Mouse (Mus musculus) embryonic facial prominence, embryonic 15.5 days (tissue): ENCODE measurements around the gene G6pc3. TPM values are rescaled to one million over a fixed set of nuclear protein-coding genes. Genes with fewer than 3 reads are reported as not detected.
"Not testable (repeated sequence)": the region's sequence is repeated elsewhere in the genome, so short reads cannot be mapped to it uniquely, and the experiment has no call there.

Experiments
- ATAC-seq: fragments of 200-750 bp; cut with Nextera tagmentation; 2 replicates; pipeline ENCODE4 v1.8.0; 2017; ENCODE audit warnings: low read depth, moderate TSS enrichment; ENCODE audit not compliant: insufficient number of reproducible peaks, low FRiP score, low TSS enrichment
- H3K27ac ChIP-seq: fragments of 300-500 bp; sonication (generic); replicated peaks from 2 replicates; pipeline ENCODE4 v1.5.1; 2015; ENCODE audit warnings: mild to moderate bottlenecking, inconsistent platforms
- H3K27me3 ChIP-seq: fragments of 300-500 bp; sonication (generic); 2 replicates; pipeline ENCODE4 v1.6.1; 2015; ENCODE audit warnings: inconsistent platforms
- H3K36me3 ChIP-seq: fragments of 300-500 bp; sonication (generic); 2 replicates; pipeline ENCODE4 v1.6.1; 2015; ENCODE audit warnings: mild to moderate bottlenecking, inconsistent platforms
- H3K4me1 ChIP-seq: fragments of 300-500 bp; sonication (generic); 2 replicates; pipeline ENCODE4 v1.6.1; 2015; ENCODE audit warnings: inconsistent platforms
- H3K4me2 ChIP-seq: fragments of 300-500 bp; sonication (generic); replicated peaks from 2 replicates; pipeline ENCODE4 v1.6.1; 2015; ENCODE audit warnings: mild to moderate bottlenecking, inconsistent platforms
- H3K4me3 ChIP-seq: fragments of 300-500 bp; sonication (generic); replicated peaks from 2 replicates; pipeline ENCODE4 v1.5.1; 2015; ENCODE audit warnings: mild to moderate bottlenecking, inconsistent platforms
- H3K9ac ChIP-seq: fragments of 300-500 bp; sonication (generic); 2 replicates; pipeline ENCODE4 v1.6.1; 2015; ENCODE audit warnings: inconsistent platforms
- H3K9me3 ChIP-seq: fragments of 300-500 bp; sonication (generic); replicated peaks from 2 replicates; pipeline ENCODE4 v1.6.1; 2016; ENCODE audit warnings: inconsistent platforms
- WGBS: fragments of 180-500 bp; shearing (Covaris S2); methylation state at CpG from one replicate; pipeline ENCODE4 v1.1.7; 2015; 5-methylcytosine and 5-hydroxymethylcytosine counted together
- polyA plus RNA-seq: library from polyadenylated mRNA; unstranded; fragments of >200 nt; fragmentation: Nextera tagmentation; extraction: Ambion mirVana; gene quantifications from 2 replicates; pipeline ENCODE4 v1.2.1, GENCODE M21; 2015

G6pc3 gene
- polyA plus RNA-seq, 1 experiment from 2014 or later, result 31.7 TPM

- not testable (repeated sequence) for H3K27ac ChIP-seq, H3K4me3 ChIP-seq, H3K4me2 ChIP-seq, ATAC-seq, H3K27me3 ChIP-seq, H3K9me3 ChIP-seq, H3K9ac ChIP-seq
- WGBS, result 69% methylated on average over 2 of the region's 2 CpGs
- Histone ChIP-seq H3K36me3 (peaks cover 33% of the 10 kb centered on the region), H3K4me1 (peaks cover 11% of the 10 kb centered on the region)
Observed at GRCm38 (mm10) chr11:102158024-102158423, 31.4 kb upstream of the G6pc3 start.

- Histone ChIP-seq H3K9ac (no peak overlapping the region), H3K4me2 (no peak overlapping the region), H3K4me1 (peaks cover 8% of the 10 kb centered on the region), H3K36me3 (peaks cover 30% of the 10 kb centered on the region), H3K9me3 (no peaks in the 10 kb centered on the region), H3K27ac (no peak overlapping the region), H3K27me3 (no peaks in the 10 kb centered on the region), H3K4me3 (no peak overlapping the region)
- WGBS, result 78% methylated on average over 5 of the region's 5 CpGs
- ATAC-seq, result no peak
Observed at GRCm38 (mm10) chr11:102159781-102160180, 29.6 kb upstream of the G6pc3 start.

- no peak for ATAC-seq
- H3K4me1 ChIP-seq, result no peaks in the 10 kb centered on the region
- WGBS, result 68% methylated on average over 6 of the region's 6 CpGs
Observed at GRCm38 (mm10) chr11:102165971-102166722, 23.3 kb upstream of the G6pc3 start.

GRCm38 (mm10) chr11:102167539-102167938, 21.9 kb upstream of the G6pc3 start:
- H3K9ac ChIP-seq, result no peak overlapping the region
- no peak for ATAC-seq
- H3K27me3 ChIP-seq, result no peaks in the 10 kb centered on the region
- H3K36me3 ChIP-seq, result peaks cover 58% of the 10 kb centered on the region
- H3K27ac ChIP-seq, result no peak overlapping the region
- H3K4me1 ChIP-seq, result no peaks in the 10 kb centered on the region
- H3K9me3 ChIP-seq, result no peaks in the 10 kb centered on the region
- H3K4me3 ChIP-seq, result no peak overlapping the region
- WGBS, result 92% methylated on average over 5 of the region's 5 CpGs
- H3K4me2 ChIP-seq, result no peak overlapping the region

More at GRCm38 (mm10) chr11:102165971-102166722, 23.3 kb upstream of the G6pc3 start:
- Histone ChIP-seq H3K9me3 (no peaks in the 10 kb centered on the region), H3K36me3 (peaks cover 64% of the 10 kb centered on the region), H3K4me2 (no peak overlapping the region), H3K9ac (no peak overlapping the region), H3K27ac (no peak overlapping the region), H3K4me3 (no peak overlapping the region), H3K27me3 (no peaks in the 10 kb centered on the region)

GRCm38 (mm10) chr11:102168689-102169088, 20.7 kb upstream of the G6pc3 start:
- no peak for ATAC-seq
- H3K4me1 ChIP-seq, result no peaks in the 10 kb centered on the region
- WGBS, result 84% methylated on average over 5 of the region's 5 CpGs
- H3K4me3 ChIP-seq, result no peak overlapping the region
- no peak overlapping the region for H3K27ac ChIP-seq
- H3K9me3 ChIP-seq, result no peaks in the 10 kb centered on the region
- H3K4me2 ChIP-seq, result no peak overlapping the region
- H3K27me3 ChIP-seq, result no peaks in the 10 kb centered on the region
- H3K36me3 ChIP-seq, result peaks cover 52% of the 10 kb centered on the region
- no peak overlapping the region for H3K9ac ChIP-seq

GRCm38 (mm10) chr11:102179836-102180235, 9.6 kb upstream of the G6pc3 start:
- Histone ChIP-seq H3K4me3 (no peak overlapping the region), H3K4me2 (no peak overlapping the region), H3K27ac (no peak overlapping the region), H3K27me3 (no peaks in the 10 kb centered on the region), H3K9ac (no peak overlapping the region), H3K4me1 (peaks cover 14% of the 10 kb centered on the region), H3K9me3 (no peaks in the 10 kb centered on the region), H3K36me3 (peaks cover 55% of the 10 kb centered on the region)
- no peak for ATAC-seq

- no peak for ATAC-seq
Observed at GRCm38 (mm10) chr11:102184253-102184645, 5.2 kb upstream of the G6pc3 start.

GRCm38 (mm10) chr11:102184646-102185495, 4.5 kb upstream of the G6pc3 start, which contains the start of gene Lsm12:
Lsm12 (minus strand) TSS chr11:102185296.
- Histone ChIP-seq H3K4me2 (peak within 1 kb of the TSS; percentile 60), H3K9ac (peak within 1 kb of the TSS; percentile 91), H3K4me3 (peak within 1 kb of the TSS; percentile 92), H3K4me1 (peaks cover 28% of the 10 kb centered on the region), H3K9me3 (no peaks in the 10 kb centered on the region), H3K36me3 (peaks cover 27% of the 10 kb centered on the region), H3K27me3 (no peaks in the 10 kb centered on the region), H3K27ac (peak within 1 kb of the TSS; percentile 96)
- under 1% methylated on average over 68 of the region's 70 CpGs for WGBS
- ATAC-seq, result peak; percentile 88

More at GRCm38 (mm10) chr11:102184253-102184645, 5.2 kb upstream of the G6pc3 start:
- Histone ChIP-seq H3K36me3 (peaks cover 29% of the 10 kb centered on the region), H3K4me2 (peak overlapping the region; percentile 60), H3K4me1 (peaks cover 25% of the 10 kb centered on the region), H3K4me3 (peak overlapping the region; percentile 92), H3K9ac (peak overlapping the region; percentile 91), H3K9me3 (no peaks in the 10 kb centered on the region), H3K27me3 (no peaks in the 10 kb centered on the region), H3K27ac (peak overlapping the region; percentile 96)
- WGBS, result 3% methylated on average over 7 of the region's 7 CpGs

- no peak for ATAC-seq
- Histone ChIP-seq H3K4me2 (peak overlapping the region; percentile 60), H3K4me3 (peak overlapping the region; percentile 92), H3K27ac (peak overlapping the region; percentile 96), H3K4me1 (peaks cover 36% of the 10 kb centered on the region), H3K9ac (no peak overlapping the region), H3K36me3 (peaks cover 19% of the 10 kb centered on the region), H3K27me3 (no peaks in the 10 kb centered on the region), H3K9me3 (no peaks in the 10 kb centered on the region)
- WGBS, result 34% methylated on average over 3 of the region's 3 CpGs
Observed at GRCm38 (mm10) chr11:102185677-102186076, 3.7 kb upstream of the G6pc3 start.

- Histone ChIP-seq H3K4me2 (no peak overlapping the region), H3K27me3 (no peaks in the 10 kb centered on the region), H3K9ac (no peak overlapping the region), H3K27ac (no peak overlapping the region), H3K4me1 (peaks cover 42% of the 10 kb centered on the region), H3K36me3 (peaks cover 14% of the 10 kb centered on the region), H3K4me3 (no peak overlapping the region), H3K9me3 (no peaks in the 10 kb centered on the region)
- 79% methylated on average over 1 of the region's 1 CpGs for WGBS
- no peak for ATAC-seq
Observed at GRCm38 (mm10) chr11:102186235-102186634, 3.2 kb upstream of the G6pc3 start.

GRCm38 (mm10) chr11:102188980-102189379, 440 bp upstream of the G6pc3 start:
- Histone ChIP-seq H3K4me2 (peak overlapping the region; percentile 88), H3K4me3 (peak overlapping the region; percentile 63), H3K4me1 (peaks cover 33% of the 10 kb centered on the region), H3K36me3 (peaks cover 2% of the 10 kb centered on the region), H3K9me3 (no peaks in the 10 kb centered on the region), H3K27ac (0 out of 2 replicates have a peak overlapping the region, but pooled peaks have one; percentile 5), H3K9ac (no peak overlapping the region), H3K27me3 (no peaks in the 10 kb centered on the region)
- 63% methylated on average over 6 of the region's 6 CpGs for WGBS
- no peak for ATAC-seq
